Mouse (Mus musculus): Measurements from ENCODE around the gene Dglucy. TPM values are rescaled to one million over a fixed set of nuclear protein-coding genes. Genes with fewer than 3 reads are reported as not detected.
A peak's percentile ranks its signal among the peaks of the same experiment; 100 is the strongest.
"Not testable (repeated sequence)": the region's sequence is repeated elsewhere in the genome, so short reads cannot be mapped to it uniquely, and the experiment has no call there.

The Dglucy gene
- total and polyA plus RNA-seq, 3 experiments: 9.0 to 18.8 (median 14.6) TPM

DNA sequence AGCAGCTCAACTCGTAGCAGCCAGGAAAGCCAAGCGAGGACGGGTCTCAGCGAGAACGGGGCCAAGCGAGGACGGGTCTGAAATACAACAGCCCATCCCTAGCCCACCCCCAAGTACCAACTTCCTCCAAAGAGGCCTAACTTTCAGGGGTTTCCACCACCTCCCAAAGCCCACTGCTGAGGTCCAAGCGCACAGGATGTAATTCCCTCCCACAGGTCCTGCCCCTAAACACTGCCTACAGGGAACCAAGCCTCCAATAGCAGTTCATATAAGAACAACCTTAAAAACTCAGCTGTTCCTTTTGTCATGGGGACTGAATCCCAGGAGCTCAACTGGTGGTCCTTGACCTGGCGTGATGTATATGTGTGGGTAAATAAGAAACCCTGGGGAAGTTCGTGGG lies 1.6 kb downstream of the Dglucy start:
- no peak for DNase-seq

DNA sequence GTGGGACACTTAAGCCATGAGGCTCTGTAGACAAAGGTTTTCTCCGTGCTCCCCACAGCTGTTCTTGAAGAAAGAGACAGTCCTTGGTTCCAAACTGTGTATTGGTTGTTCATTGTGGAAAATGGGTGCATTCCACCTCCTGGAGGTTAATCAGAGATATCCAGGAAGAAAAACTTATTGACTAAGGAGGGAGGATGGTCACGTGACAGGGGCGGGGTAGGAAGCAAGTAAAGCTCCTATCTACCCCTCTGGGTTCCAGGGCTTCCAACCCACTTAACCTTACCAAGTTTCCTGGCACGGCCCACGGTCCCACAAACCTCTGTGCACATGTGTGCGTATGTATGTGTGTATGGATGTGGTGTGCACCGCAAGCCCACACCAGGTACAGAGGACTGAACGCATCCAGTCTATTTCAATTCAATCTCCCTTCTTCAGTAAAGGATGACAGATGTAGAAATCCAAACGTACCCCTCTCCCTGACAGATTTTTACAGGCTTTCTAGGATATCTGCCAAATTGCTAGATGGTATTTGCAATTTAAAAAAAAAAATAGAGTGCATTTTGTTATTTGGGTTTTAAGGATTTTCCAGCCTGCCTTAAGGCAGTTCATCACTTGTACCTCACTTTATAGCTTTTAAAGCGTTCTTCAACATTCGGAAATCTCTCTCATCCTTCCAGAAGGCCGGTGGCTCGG lies 2.7 kb downstream of the Dglucy start:
- DNase-seq: no peak

DNA sequence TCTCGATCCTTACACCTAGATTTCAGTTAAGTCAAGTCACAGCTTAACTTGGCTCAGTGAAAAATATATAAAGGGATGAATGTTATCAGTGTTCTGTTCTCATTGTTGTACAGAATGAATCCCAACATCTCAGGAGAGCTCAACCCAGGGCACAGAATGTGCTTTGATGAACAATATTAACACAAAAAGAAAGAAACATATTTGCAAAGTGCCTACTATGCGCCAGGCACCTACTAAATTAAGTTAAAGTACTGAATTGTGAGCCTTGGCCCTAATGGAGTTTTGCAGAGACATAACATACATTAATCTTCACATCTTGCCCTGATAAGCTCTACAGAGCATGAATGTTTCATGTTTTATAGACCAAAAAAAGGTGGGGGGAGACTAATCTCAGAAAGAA lies 5.3 kb downstream of the Dglucy start:
- no peak for DNase-seq

DNA sequence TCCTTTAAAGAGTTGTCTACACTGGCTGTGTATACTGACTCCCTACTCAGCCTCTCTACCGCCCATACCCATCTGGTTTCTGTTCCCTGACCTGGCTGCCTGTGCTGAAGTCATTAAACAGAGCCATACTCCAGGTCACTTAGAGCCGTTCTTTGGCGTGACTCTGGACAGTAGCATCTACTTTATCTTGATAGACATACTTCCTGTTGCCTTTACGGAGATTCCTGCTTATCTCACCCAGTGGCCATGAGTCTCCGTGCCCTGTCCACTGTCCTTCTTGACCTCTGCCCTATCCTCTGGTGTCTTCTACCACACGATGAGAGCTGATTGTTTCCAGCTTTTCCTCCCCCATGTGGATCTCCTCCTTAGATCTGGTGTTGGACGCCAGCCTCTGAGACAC lies 6.5 kb downstream of the Dglucy start:
- peak; percentile 19 for DNase-seq

DNA sequence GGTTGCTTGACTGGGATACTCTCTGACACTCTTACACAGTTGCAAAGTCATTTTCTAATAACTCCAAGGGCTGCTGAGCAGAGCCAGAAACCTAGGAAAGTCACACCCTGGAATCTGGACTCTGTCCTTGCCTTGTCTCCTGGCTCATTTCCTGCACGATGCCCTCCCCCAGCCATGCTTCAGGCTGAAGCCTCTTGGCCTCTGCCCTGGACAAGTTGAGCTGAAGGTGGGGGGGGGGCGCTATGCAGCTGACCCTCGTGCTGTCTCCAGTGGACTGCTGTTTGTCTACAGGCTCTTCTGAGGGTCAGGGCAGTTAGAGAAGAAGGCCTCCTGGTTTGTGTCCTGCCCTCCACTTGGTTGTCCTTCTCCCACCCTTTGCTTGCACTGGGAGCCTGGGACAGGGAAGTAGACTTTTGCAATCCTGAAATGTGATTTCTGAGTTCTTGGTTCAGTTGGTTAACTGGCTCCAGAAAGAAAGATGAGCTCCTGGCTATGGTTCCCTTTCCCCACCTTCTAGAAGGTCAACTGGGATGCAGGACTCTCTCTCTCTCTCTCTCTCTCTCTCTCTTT lies 11.2 kb downstream of the Dglucy start:
- peak; percentile 24 for DNase-seq

DNA sequence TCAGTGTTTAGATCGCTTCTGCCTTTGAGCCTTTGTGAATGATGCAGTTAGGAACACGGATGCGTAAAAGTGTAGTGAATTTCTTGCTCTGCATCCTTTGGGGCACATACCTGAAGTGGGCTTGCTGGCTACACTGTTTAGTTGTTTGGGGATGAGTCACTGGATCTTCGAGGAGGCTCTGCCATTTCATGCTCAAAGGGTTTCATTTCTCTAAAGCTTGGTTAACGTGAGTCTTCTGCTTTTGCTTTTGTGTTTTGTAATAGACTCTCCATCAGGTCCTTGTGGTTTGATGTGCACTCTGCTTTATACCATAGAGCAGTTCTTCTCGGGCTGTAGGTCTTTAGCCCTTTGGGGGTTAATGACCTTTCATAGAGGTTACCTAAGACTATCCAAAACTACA lies 12.6 kb downstream of the Dglucy start:
- no peak for DNase-seq

DNA sequence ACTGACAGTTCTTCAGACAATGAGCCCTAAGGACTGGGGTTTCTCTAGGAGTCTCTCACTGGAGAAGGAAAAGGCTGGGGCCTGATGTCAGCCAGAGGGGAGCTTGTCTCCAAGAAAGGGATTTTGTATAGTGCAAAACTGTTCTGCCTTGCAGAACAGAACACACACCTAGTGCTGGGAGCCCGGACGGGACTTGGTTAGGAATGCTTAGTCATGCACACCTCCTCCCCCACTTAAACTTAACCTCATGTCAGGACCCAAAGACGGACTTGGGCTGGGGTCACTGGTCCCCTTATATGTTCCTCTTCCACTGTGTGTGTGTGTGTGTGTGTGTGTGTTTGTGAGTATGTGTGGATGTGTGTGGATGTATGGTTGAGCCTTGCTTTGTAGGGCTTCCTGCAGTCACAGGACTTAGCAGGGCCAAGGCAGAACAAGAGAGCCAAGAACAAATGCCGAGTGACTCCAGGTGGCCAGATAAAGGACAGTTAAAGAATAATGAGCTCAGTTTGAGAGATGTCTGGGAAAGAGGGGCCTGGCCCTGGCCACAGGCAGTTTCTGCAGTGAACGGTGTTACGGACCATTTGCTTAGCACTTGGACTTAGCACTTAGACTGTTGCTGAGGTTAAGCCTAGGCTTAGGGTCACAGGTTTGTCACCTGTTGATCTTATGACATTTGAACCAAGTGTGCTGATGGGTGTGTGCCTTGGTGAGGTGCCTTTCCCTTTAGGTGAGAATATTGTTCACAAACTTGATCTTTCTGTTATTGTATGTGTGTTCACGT lies 15.8 kb downstream of the Dglucy start:
- no peak for DNase-seq

DNA sequence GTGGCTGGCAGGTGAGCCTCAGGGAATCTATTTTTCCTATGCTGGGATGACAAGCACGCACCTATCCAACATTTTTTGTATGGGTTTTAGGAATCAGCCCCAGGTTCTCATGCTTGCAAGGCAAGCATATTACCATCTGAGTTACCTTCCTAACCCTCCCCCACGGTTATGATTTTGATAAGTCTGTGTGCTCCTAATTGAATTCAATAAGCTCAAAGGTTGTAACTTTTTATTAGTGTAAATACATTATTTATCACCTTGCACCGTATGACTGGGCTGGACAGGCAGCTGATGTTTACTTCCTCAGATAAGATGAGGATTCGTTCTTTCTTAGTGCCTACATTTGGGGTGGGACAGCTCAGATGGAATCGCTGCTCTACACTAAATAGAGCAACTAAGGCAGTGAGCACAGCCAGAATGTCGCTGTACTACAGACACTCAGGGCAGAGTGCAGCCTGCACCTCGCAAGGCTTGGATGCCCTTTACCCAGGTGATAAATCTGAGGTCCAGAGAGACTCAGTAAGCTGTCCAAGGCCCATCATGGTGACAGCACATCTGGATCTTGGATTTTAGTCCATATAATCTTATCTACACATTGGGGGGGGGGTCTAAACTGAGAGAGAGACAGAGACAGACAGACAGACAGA lies 16.7 kb downstream of the Dglucy start:
- DNase-seq: no peak

DNA sequence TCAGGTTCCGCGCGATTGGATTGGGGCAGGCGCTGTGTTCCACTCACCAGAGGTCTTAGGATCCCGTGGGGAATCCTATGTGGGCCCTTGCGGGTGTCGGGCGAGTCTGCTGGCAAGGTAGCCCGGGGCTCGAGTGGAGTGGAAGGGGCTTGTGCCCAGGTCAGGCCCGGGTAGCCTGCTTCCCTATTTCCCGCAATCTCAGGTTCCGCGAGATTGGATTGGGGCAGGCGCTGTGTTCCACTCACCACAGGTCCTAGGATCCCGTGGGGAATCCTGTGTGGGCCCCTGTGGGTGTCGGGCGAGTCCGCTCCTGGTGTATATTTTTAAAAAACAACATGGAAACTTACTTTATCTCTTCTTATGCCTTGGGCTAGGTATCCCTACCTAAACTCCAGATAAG lies 24.5 kb downstream of the Dglucy start:
- DNase-seq: not testable (repeated sequence)

DNA sequence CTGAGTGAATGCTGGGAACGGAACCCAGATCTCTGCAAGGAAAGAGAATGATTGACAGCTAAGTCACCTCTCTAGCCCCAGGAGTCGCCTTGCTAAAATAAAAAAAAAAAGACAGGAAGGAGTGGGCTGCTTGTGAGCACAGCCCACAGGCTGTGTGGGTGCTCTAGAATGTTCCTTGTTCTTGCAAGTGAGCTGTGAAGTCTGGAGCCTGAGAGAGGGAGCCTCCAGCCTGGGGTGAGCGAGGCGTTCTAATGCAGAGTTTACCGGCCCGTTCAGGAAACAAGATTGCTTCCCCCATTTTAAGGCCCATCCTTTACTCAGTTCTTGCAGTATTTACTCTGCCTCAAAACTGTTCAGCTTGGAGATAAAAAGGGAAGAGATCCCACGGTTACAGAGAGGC lies 28.4 kb downstream of the Dglucy start:
- DNase-seq: no peak

DNA sequence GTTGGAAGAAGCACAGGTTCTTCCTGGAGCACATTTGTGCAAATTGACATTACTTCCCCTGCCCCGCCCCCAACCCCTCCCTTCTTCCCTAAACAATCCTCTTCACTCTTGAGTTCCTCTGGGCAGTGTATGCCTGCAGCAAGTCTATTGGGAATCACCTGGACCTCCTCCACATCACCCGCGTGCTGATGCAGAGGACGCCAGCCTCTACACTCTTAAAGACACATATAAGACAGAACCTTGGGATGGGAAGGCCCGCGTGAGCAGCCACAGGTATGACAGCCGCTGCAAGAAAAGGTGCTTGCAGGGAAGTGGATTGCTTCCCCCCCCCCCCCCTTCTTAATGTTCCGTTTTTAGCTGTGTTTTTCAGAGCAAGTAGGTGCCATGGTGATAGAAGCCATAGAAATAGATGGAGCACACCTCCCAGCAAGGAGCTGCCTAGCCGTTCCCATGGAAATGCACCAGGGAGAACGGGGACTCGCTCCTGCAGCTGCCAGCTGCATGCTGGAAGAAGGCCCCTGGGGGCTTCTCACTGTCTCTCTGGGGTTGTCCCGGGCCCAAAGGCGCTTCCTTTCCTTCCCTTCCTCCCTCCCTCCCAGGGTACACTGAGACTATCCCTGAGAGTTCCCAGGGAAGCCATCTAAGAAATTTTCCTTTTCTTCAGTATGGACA lies 29.9 kb downstream of the Dglucy start:
- DNase-seq: no peak

DNA sequence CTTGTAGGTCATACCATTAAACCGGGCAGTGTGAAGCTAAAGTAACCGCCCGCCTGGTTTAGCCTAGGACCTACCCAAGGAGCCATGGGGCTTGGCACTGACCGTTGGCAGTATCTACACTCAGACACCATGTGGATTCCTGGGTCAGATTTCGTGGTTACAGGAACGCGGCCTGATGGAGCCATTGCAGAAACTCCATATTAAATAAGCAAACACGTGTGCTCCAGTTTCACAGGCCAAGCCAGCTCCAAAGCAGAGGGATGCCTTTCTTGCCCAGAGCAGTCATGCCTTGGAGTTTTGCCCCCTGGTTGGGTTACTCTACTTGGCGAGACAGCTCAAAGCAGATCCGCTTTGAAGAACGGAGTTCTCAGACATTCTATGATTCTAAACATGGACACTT lies 31.7 kb downstream of the Dglucy start:
- DNase-seq: no peak

DNA sequence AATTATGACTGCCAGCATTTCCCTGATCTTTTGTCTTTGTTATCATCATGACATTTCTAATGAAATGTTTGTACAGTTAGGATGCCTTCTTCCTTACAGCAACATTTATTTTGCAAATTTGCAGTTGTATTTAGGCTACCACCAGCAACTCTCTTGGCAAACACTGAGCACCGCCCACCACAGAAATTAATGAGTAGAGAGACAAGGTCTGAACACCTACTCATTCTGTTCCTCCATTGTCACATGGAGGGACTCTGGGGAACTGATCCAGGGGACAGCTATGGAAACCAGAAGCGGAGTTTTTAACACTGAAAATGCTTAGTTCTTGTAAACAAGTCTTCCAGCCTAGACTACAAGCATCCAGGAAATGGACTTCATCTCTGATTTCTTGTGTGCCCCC lies 35.0 kb downstream of the Dglucy start:
- DNase-seq: no peak

DNA sequence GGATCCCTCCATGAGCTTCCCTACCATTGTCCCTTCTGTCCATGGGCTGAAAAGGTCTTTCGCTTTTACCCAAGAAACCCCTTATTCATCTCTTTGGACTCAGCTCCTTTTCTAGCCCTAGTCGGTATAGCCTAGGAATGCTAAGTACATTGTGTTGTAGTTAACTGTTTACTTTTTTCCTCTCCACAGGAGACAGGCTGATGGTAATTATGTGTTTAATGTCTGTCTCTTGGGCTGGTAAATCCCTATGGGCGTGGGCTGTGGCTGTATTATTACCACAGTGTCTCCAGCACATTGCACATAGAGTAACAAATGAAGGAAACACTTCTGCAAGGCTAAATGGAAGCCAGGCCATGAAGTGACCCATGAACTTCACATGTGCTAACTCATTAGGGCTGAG lies 35.8 kb downstream of the Dglucy start:
- DNase-seq: no peak

DNA sequence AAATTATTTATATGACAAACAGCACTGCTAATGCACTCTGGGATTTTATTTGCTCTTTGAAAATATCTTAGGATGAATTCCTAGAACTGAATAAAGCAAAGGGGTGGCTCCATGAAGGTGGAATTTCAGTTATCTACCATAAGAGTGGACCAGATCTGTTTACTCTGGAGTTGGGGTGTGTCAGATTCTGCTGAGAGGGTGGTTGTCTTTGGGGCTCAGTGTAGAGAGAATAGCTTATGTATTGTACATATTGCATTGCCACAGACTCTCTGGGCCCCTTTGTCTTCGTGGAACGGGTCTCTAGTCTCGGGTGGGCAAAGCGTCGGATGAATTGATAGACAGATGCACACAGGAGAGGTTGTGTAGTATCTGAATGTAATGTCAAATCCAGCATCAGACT lies 38.0 kb downstream of the Dglucy start:
- no peak for DNase-seq

DNA sequence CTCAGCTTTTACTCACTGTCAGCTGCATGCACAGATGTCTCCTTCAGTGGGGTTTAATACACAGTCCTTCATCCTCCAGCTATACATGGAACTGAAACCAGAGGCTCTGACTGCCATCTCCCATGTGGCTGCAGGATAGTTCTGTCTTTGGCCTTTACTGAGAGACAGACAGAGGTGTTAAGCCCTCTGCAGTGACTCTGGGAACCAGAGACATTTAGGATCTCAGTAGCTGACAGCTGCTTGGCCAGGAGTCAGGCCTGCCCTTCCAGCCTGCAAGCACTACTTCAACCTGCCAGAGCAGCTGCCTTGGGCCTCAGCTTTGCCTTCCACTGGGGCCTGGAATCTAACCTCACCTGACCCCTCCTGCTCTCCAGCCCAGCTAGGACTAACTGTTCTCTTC lies 41.1 kb downstream of the Dglucy start:
- DNase-seq: no peak

DNA sequence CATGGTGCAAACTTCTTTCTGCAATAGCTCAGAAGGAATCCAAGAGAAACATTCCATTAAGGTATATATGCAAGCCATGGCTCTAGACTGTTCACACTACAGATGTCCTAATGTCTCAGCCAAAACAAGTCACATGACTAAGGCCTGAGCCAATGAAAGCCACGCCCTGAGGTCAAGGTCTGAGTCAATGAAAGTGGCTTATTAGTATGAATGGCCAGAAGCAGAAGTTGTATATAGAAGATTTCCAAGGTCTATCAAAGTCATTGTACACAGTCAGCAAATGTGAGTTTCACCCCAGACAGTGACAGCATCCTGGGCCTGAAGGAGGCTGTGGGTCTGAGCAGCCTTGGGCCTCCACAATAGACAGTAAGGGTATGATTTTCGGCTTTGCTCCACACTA lies 52.2 kb downstream of the Dglucy start:
- no peak for DNase-seq

DNA sequence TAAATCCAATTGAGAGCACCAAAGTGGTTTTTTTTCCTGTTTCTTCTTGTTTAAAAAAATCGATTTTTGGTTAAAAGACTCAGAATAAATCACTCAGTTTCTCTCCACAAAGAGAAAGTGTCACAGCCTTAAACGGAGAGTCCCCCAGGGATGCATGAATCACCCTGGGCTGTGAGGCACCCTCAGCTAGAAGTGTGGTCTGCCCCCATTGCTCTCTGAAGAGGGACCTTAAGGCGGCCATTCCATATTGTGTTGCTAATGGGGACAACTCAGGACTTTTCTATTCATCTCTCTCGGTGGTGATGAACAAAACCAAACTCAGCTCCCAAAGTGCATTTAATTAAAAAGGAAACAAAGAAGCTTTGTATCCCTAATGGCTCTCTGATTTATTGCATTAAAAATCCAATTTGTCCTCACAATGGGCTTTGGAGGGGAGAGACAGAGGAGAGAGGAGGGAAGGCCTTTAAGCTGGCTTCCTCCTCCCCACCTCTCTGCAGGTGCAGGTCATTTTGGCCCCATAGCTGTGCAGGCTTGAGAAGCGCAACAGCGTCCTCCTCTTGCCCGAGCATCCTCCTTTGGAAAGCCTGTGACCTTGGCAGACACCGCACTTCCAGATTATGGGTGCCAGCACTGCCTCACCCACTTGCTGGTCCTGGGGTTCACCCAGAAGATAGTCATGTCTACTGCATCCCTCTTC lies 52.9 kb downstream of the Dglucy start:
- no peak for DNase-seq

DNA sequence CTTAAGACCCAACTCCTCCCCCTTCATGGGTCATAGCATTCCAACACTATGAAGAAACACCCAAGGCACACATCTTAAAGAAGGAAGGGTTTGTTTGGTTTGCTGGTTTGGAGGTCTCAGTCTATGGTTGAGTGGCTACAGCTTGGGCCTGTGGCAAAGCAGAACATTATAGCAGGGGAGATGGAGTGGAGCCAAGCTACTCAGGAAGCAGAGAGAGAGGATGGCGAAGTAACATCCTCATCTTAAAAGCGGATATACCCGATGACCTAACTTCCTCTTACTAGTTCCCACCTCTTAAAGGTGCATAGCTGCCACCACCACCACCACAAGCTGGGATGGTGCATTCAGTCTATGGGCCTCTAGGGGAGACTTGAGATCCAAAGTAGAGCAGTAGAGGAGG lies 58.4 kb downstream of the Dglucy start:
- no peak for DNase-seq

DNA sequence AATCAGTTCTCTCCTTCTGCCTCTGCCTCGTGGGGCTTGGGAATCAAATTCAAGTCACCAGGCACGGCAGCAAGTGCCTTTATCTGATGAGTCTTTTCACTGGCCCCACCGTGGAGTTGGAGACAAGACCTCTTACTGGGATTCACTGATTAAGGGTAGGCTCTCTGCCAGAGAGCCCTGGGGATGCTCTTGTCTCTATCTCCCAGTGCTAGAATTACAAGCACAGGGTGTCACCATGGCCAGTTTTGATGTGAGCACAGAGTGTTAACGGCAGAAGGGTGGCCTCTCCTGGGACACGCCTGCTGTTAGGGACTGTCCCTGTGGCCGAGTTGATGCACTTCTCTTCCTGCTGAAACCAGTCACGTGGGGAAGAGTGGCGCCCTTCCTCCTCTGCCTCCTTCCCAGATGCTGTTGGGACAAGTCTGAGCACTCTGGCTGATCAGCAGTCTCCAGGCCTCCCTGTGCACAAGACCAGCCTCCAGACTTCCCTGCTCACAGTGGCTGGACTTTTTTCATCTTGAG lies 60.3 kb downstream of the Dglucy start:
- no peak for DNase-seq

DNA sequence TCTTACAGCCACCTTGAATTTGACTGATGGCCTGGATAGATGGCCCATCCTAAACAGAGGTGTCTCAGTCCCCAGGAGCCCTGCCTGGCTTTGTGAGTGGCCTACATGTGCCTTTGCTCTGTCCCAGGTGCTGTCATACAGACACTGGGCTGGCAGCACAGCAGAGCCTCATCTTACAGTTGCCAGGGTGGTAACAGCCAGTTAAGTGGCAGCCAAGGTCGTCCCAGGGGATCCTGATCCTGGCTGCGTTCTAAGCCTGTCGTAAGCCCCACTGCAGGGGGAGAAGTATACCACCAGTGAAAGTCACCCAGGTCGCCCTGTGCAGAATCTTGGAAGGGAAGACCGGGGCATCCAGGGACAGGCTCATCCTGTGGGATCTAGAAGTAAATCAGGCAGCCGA lies 61.1 kb downstream of the Dglucy start:
- DNase-seq: peak; percentile 32
